Mouse (Mus musculus) thymus, adult 2 months (tissue): ENCODE data around the gene Lrrc26.

Experiments
- CTCF ChIP-seq: fragments of 200-500 bp; IDR thresholded peaks from 2 replicates; pipeline ENCODE4 v1.5.1; 2012; ENCODE audit warnings: mild to moderate bottlenecking, control low read depth, low read length, moderate library complexity, borderline replicate concordance; ENCODE audit not compliant: control insufficient read depth, poor library complexity, insufficient read depth; ENCODE audit errors: extremely low read depth
- POLR2A ChIP-seq: fragments of 200-500 bp; IDR thresholded peaks from 2 replicates; pipeline ENCODE4 v1.6.1; 2012; ENCODE audit warnings: mild to moderate bottlenecking, low read length, control low read depth, moderate library complexity; ENCODE audit not compliant: control insufficient read depth, poor library complexity, insufficient read depth; ENCODE audit errors: extremely low read depth

DNA sequence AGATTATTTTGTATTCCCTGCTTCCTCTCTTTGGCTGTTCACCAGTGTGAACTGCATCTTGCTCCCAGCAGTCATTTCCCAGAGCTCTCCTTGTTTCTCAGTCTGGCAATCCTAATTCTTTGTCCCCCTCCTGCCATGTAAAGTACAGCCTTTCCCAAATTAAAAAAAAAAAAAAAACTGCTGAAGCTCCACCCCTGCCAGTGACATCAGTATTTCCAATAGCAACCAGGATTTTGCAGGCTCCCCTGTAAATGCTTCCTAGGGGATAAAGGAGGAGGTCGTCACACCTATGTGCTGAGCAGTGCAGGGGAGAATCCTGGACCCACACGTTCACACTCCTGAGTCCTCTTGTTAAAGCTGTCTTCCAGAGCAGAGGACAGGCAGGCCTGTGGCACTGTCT, 30.4 kb downstream of the Lrrc26 start:
- TF ChIP-seq POLR2A (no peak), CTCF (no peak)
